Mouse (Mus musculus) cortical plate, adult 2 months (tissue): Measurements from ENCODE around the gene Sash3. TPM values are rescaled to one million over a fixed set of nuclear protein-coding genes. Genes with fewer than 3 reads are reported as not detected.

Source experiments
- H3K27ac ChIP-seq: fragments of 200-500 bp; 2 replicates; pipeline ENCODE4 v1.5.1; 2012; ENCODE audit warnings: low read length, control low read depth, inconsistent platforms; ENCODE audit not compliant: insufficient read depth
- H3K4me1 ChIP-seq: fragments of 200-500 bp; 2 replicates; pipeline ENCODE4 v1.6.1; 2011; ENCODE audit warnings: low read length; ENCODE audit not compliant: control insufficient read depth, insufficient read depth
- H3K4me3 ChIP-seq: fragments of 200-500 bp; 2 replicates; pipeline ENCODE4 v1.5.1; 2011; ENCODE audit warnings: mild to moderate bottlenecking, low read length, control low read depth; ENCODE audit not compliant: insufficient read depth
- CTCF ChIP-seq: fragments of 200-500 bp; IDR thresholded peaks from 2 replicates; pipeline ENCODE4 v1.5.1; 2011; ENCODE audit warnings: mild to moderate bottlenecking, control low read depth, low read length; ENCODE audit not compliant: insufficient read depth; ENCODE audit errors: extremely low read depth
- POLR2A ChIP-seq: fragments of 200-500 bp; IDR thresholded peaks from 2 replicates; pipeline ENCODE4 v1.6.1; 2011; ENCODE audit warnings: mild to moderate bottlenecking, low read length, control low read depth; ENCODE audit not compliant: insufficient read depth; ENCODE audit errors: extremely low read depth
- polyA plus RNA-seq: library from polyadenylated mRNA; depleted of rRNA; stranded (reverse); fragments of >200 nt; gene quantifications from 2 replicates; pipeline ENCODE4 v1.2.3, GENCODE M21; 2012; rRNA removed

The Sash3 gene
- 1.6 and 2.3 TPM in 2 replicates for polyA plus RNA-seq

- Histone ChIP-seq H3K4me3 (no peak within 1 kb of the TSS), H3K27ac (no peak within 1 kb of the TSS), H3K4me1 (no peaks in the 10 kb centered on the region)
- no peak for TF ChIP-seq CTCF
- no peak for TF ChIP-seq POLR2A
These were observed at the start of gene Sash3 for GRCm38 (mm10) chrX:48146262-48146661. Sash3 (plus strand) TSS chrX:48146436.

DNA sequence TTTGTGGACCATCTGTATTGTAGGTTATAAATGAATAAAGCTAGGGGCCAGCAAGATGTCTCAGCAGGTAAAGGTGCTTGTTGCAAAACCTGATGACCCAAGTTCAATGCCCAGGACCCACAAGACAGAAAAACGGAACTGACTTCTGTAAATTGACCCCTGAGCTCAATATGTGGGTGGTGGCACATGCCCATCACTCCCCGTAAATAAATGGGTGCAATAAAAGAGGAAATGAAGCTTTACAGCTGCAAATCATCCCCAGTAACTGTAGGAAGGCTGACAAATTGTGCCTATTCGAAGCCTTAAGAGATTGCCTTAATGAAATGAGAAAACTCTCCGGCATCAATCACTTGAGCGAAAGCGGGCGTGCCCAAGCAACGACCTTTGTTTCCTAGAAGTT lies 49.7 kb upstream of the Sash3 start:
- H3K27ac ChIP-seq = no peak overlapping the region
- no peaks in the 10 kb centered on the region; the same call in 1 of the 2 replicates for H3K4me1 ChIP-seq
- no peak overlapping the region for H3K4me3 ChIP-seq
- TF ChIP-seq POLR2A = no peak
- no peak for TF ChIP-seq CTCF

GRCm38 (mm10) chrX:48098470-48099129 lies 47.6 kb upstream of the Sash3 start:
- Histone ChIP-seq H3K27ac (no peak overlapping the region), H3K4me1 (no peaks in the 10 kb centered on the region; the same call in 1 of the 2 replicates), H3K4me3 (no peak overlapping the region)
- TF ChIP-seq CTCF = no peak
- TF ChIP-seq POLR2A = no peak

DNA sequence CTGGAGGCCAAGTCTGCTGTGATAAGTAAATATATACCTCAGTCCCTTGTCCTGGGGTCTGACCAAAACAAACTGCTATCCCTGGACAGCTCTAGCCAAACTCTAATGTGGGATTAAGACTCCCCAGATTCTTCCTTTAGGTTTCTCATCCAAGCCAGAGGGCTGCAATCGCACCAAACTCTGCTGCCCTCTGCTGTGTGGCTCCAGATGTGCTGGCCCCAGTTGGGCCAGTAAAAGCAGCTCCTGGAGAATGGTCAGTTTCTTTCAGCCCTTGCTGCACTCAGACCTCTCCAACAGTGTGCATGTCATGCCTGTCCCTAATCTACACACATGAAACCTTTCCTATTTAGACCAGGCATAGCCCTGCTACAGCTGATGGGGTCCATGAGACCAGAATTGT lies 46.4 kb upstream of the Sash3 start:
- TF ChIP-seq CTCF (peak; percentile 33; the same call in 1 of the 2 replicates), POLR2A (no peak)

GRCm38 (mm10) chrX:48103256-48103655 lies 43.0 kb upstream of the Sash3 start:
- Histone ChIP-seq H3K27ac (no peak overlapping the region), H3K4me3 (no peak overlapping the region), H3K4me1 (peaks cover 2% of the 10 kb centered on the region)
- no peak for TF ChIP-seq POLR2A
- no peak for TF ChIP-seq CTCF

More for the DNA sequence above, 46.4 kb upstream of the Sash3 start:
- no peak overlapping the region for H3K4me3 ChIP-seq
- H3K4me1 ChIP-seq = peaks cover 2% of the 10 kb centered on the region
- H3K27ac ChIP-seq = no peak overlapping the region

- no peak overlapping the region for H3K4me3 ChIP-seq
- H3K4me1 ChIP-seq = peaks cover 2% of the 10 kb centered on the region; the same call in 1 of the 2 replicates
- no peak overlapping the region for H3K27ac ChIP-seq
- TF ChIP-seq CTCF (no peak), POLR2A (no peak)
These were observed 41.3 kb upstream of the Sash3 start for GRCm38 (mm10) chrX:48104736-48105441.

GRCm38 (mm10) chrX:48106226-48106625 lies 40.0 kb upstream of the Sash3 start:
- Histone ChIP-seq H3K4me3 (no peak overlapping the region), H3K4me1 (peaks cover 2% of the 10 kb centered on the region; the same call in 1 of the 2 replicates), H3K27ac (no peak overlapping the region)
- TF ChIP-seq CTCF = no peak
- no peak for TF ChIP-seq POLR2A

DNA sequence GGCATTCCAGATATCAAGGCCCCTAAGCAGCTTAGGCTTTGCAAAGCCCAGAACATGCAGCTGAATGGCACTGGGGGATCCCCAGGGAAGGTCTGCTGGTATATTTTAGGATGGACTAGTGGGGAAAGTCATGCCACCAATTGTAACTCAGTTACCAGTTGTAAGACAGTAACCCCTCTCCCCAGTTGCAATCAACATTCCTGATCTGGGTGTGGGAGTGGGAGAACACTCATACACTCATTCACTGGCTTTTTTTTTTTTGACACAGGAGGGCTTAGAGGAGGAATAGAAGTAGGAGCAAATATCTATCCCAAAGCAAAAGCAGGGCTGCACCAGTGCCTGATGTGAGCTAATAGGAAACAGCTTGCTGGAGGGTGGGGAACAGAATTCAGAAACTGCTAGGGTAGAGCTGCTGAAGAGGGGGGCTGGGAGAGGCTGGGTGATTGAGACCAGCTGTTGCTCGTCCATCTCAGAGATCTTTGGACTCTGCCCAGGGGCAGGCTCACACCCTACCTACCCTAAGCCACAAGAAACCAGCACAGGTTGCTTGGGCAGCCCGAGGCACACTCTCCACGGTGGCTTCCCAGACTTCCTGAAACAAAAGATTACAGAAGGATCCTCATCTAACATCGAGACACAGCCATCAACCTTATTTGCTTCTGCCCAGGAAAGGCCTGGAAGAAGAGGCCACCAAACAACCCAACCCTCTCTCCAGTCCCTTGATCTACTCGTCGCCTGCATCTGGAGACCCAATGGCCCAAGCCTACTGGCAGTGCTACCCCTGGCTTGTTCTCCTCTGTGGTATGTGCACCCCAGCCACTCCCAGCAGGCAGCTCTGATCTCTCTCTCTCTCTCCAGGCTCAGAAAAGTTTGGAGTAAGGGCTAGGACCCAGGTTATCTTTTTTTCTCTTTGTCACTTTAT lies 37.6 kb upstream of the Sash3 start, which contains the start of gene Xpnpep2:
TSS of gene Xpnpep2 (plus strand) at position 332 of the 922 bp plus-strand sequence.
- no peak for TF ChIP-seq CTCF
- no peak for TF ChIP-seq POLR2A

GRCm38 (mm10) chrX:48109316-48109655 lies 37.0 kb upstream of the Sash3 start:
- Histone ChIP-seq H3K27ac (no peak overlapping the region), H3K4me3 (no peak overlapping the region), H3K4me1 (peaks cover 2% of the 10 kb centered on the region; the same call in 1 of the 2 replicates)
- TF ChIP-seq CTCF (no peak), POLR2A (no peak)

More for the DNA sequence above, 37.6 kb upstream of the Sash3 start, which contains the start of gene Xpnpep2:
- Histone ChIP-seq H3K27ac (no peak within 1 kb of the TSS), H3K4me3 (no peak within 1 kb of the TSS), H3K4me1 (peaks cover 2% of the 10 kb centered on the region; the same call in 1 of the 2 replicates)
